Mouse (Mus musculus): ENCODE results near the gene Tbc1d17. TPM values are rescaled to one million over a fixed set of nuclear protein-coding genes. Genes with fewer than 3 reads are reported as not detected.

The Tbc1d17 gene
- 60.9 and 69.0 TPM in 2 replicates for polyA plus RNA-seq (2014; fragmentation: Nextera tagmentation; extraction: Ambion mirVana)

GRCm38 (mm10) chr7:44848561-44849415 lies at the start of gene Tbc1d17, which contains the start of gene Akt1s1:
Tbc1d17 (minus strand) TSS chr7:44849079.
Akt1s1 (plus strand) TSS chr7:44848991.
- ATAC-seq (ENCODE audit: insufficient number of reproducible peaks, low FRiP score, low TSS enrichment, low read depth) (peak; percentile 80), DNase-seq (ENCODE audit: low spot score) (peak; percentile 96)
- Histone ChIP-seq H3K4me1 (ENCODE audit: control insufficient read depth, insufficient read depth, low read length) (peaks cover 15% of the 10 kb centered on the region), H3K27ac (replicated peaks; ENCODE audit: low read depth, low read length) (peak within 1 kb of the TSS; percentile 91), H3K4me3 (ENCODE audit: low read depth, low read length) (peak within 1 kb of the TSS; percentile 80), H3K36me3 (ENCODE audit: control insufficient read depth, insufficient read depth, low read length) (peaks cover 24% of the 10 kb centered on the region), H3K4me2 (ENCODE audit: low read depth, severe bottlenecking) (peak within 1 kb of the TSS; percentile 83), H3K9ac (ENCODE audit: low read length) (peak within 1 kb of the TSS; percentile 77), H3K9me3 (ENCODE audit: control insufficient read depth, low read length) (no peaks in the 10 kb centered on the region), H3K27me3 (ENCODE audit: control insufficient read depth, insufficient read depth, low read length) (no peaks in the 10 kb centered on the region)
- WGBS = under 1% methylated on average over 54 of the region's 54 CpGs

GRCm38 (mm10) chr7:44898607-44899006 lies 49.7 kb upstream of the Tbc1d17 start:
- no peak for DNase-seq (ENCODE audit: low spot score)
- Histone ChIP-seq H3K9ac (ENCODE audit: low read length) (no peak overlapping the region), H3K4me1 (ENCODE audit: control insufficient read depth, insufficient read depth, low read length) (peaks cover 14% of the 10 kb centered on the region)

GRCm38 (mm10) chr7:44896499-44896898 lies 47.6 kb upstream of the Tbc1d17 start:
- 46% methylated on average over 10 of the region's 10 CpGs for WGBS
- Histone ChIP-seq H3K9ac (ENCODE audit: low read length) (peak overlapping the region; percentile 74), H3K27me3 (ENCODE audit: control insufficient read depth, insufficient read depth, low read length) (no peaks in the 10 kb centered on the region), H3K4me3 (ENCODE audit: low read depth, low read length) (peak overlapping the region; percentile 62), H3K4me1 (ENCODE audit: control insufficient read depth, insufficient read depth, low read length) (peaks cover 17% of the 10 kb centered on the region), H3K27ac (replicated peaks; ENCODE audit: low read depth, low read length) (peak overlapping the region; percentile 53; the same call in 1 of the 2 replicates), H3K36me3 (ENCODE audit: control insufficient read depth, insufficient read depth, low read length) (peaks cover 2% of the 10 kb centered on the region; the same call in 1 of the 2 replicates), H3K4me2 (ENCODE audit: low read depth, severe bottlenecking) (peak overlapping the region; percentile 73), H3K9me3 (ENCODE audit: control insufficient read depth, low read length) (no peaks in the 10 kb centered on the region)
- no peak for DNase-seq (ENCODE audit: low spot score)
- ATAC-seq (ENCODE audit: insufficient number of reproducible peaks, low FRiP score, low TSS enrichment, low read depth) = no peak

More at GRCm38 (mm10) chr7:44898607-44899006, 49.7 kb upstream of the Tbc1d17 start:
- 43% methylated on average over 19 of the region's 19 CpGs for WGBS
- no peak for ATAC-seq (ENCODE audit: insufficient number of reproducible peaks, low FRiP score, low TSS enrichment, low read depth)
- Histone ChIP-seq H3K27me3 (ENCODE audit: control insufficient read depth, insufficient read depth, low read length) (no peaks in the 10 kb centered on the region), H3K27ac (replicated peaks; ENCODE audit: low read depth, low read length) (no peak overlapping the region), H3K36me3 (ENCODE audit: control insufficient read depth, insufficient read depth, low read length) (peaks cover 4% of the 10 kb centered on the region; the same call in 1 of the 2 replicates), H3K4me3 (ENCODE audit: low read depth, low read length) (no peak overlapping the region), H3K9me3 (ENCODE audit: control insufficient read depth, low read length) (no peaks in the 10 kb centered on the region), H3K4me2 (ENCODE audit: low read depth, severe bottlenecking) (peak overlapping the region; percentile 22; the same call in 1 of the 2 replicates)

GRCm38 (mm10) chr7:44895593-44896434 lies 46.9 kb upstream of the Tbc1d17 start, which contains the start of gene Fuz:
Fuz (plus strand) TSS chr7:44896079.
- Histone ChIP-seq H3K4me2 (ENCODE audit: low read depth, severe bottlenecking) (peak within 1 kb of the TSS; percentile 73), H3K4me1 (ENCODE audit: control insufficient read depth, insufficient read depth, low read length) (peaks cover 15% of the 10 kb centered on the region), H3K9me3 (ENCODE audit: control insufficient read depth, low read length) (no peaks in the 10 kb centered on the region), H3K36me3 (ENCODE audit: control insufficient read depth, insufficient read depth, low read length) (peaks cover 2% of the 10 kb centered on the region; the same call in 1 of the 2 replicates), H3K27ac (replicated peaks; ENCODE audit: low read depth, low read length) (peak within 1 kb of the TSS; percentile 53; the same call in 1 of the 2 replicates), H3K27me3 (ENCODE audit: control insufficient read depth, insufficient read depth, low read length) (no peaks in the 10 kb centered on the region), H3K9ac (ENCODE audit: low read length) (peak within 1 kb of the TSS; percentile 74), H3K4me3 (ENCODE audit: low read depth, low read length) (peak within 1 kb of the TSS; percentile 62)
- peak; percentile 92 for DNase-seq (ENCODE audit: low spot score)
- peak; percentile 65 for ATAC-seq (ENCODE audit: insufficient number of reproducible peaks, low FRiP score, low TSS enrichment, low read depth)
- WGBS = 2% methylated on average over 34 of the region's 34 CpGs

GRCm38 (mm10) chr7:44895206-44895592 lies 46.3 kb upstream of the Tbc1d17 start:
- H3K27ac ChIP-seq (replicated peaks; ENCODE audit: low read depth, low read length) = no peak overlapping the region
- H3K9me3 ChIP-seq (ENCODE audit: control insufficient read depth, low read length) = no peaks in the 10 kb centered on the region
- H3K9ac ChIP-seq (ENCODE audit: low read length) = no peak overlapping the region
- ATAC-seq (ENCODE audit: insufficient number of reproducible peaks, low FRiP score, low TSS enrichment, low read depth) = no peak
- H3K27me3 ChIP-seq (ENCODE audit: control insufficient read depth, insufficient read depth, low read length) = no peaks in the 10 kb centered on the region
- no peak for DNase-seq (ENCODE audit: low spot score)
- WGBS = 76% methylated on average over 7 of the region's 7 CpGs
- peak overlapping the region; percentile 62; the same call in 1 of the 2 replicates for H3K4me3 ChIP-seq (ENCODE audit: low read depth, low read length)
- H3K36me3 ChIP-seq (ENCODE audit: control insufficient read depth, insufficient read depth, low read length) = peaks cover 1% of the 10 kb centered on the region; the same call in 1 of the 2 replicates
- H3K4me1 ChIP-seq (ENCODE audit: control insufficient read depth, insufficient read depth, low read length) = peaks cover 15% of the 10 kb centered on the region
- H3K4me2 ChIP-seq (ENCODE audit: low read depth, severe bottlenecking) = peak overlapping the region; percentile 73

GRCm38 (mm10) chr7:44894175-44894574 lies 45.3 kb upstream of the Tbc1d17 start:
- no peaks in the 10 kb centered on the region for H3K9me3 ChIP-seq (ENCODE audit: control insufficient read depth, low read length)
- ATAC-seq (ENCODE audit: insufficient number of reproducible peaks, low FRiP score, low TSS enrichment, low read depth) (no peak), DNase-seq (ENCODE audit: low spot score) (no peak)
- H3K4me1 ChIP-seq (ENCODE audit: control insufficient read depth, insufficient read depth, low read length) = peaks cover 15% of the 10 kb centered on the region
- 91% methylated on average over 3 of the region's 3 CpGs for WGBS
- no peak overlapping the region for H3K27ac ChIP-seq (replicated peaks; ENCODE audit: low read depth, low read length)
- no peak overlapping the region for H3K4me2 ChIP-seq (ENCODE audit: low read depth, severe bottlenecking)
- no peak overlapping the region for H3K9ac ChIP-seq (ENCODE audit: low read length)
- H3K27me3 ChIP-seq (ENCODE audit: control insufficient read depth, insufficient read depth, low read length) = no peaks in the 10 kb centered on the region
- no peaks in the 10 kb centered on the region; the same call in 1 of the 2 replicates for H3K36me3 ChIP-seq (ENCODE audit: control insufficient read depth, insufficient read depth, low read length)
- H3K4me3 ChIP-seq (ENCODE audit: low read depth, low read length) = no peak overlapping the region

- ATAC-seq (ENCODE audit: insufficient number of reproducible peaks, low FRiP score, low TSS enrichment, low read depth) (no peak), DNase-seq (ENCODE audit: low spot score) (no peak)
- Histone ChIP-seq H3K36me3 (ENCODE audit: control insufficient read depth, insufficient read depth, low read length) (peaks cover 3% of the 10 kb centered on the region; the same call in 1 of the 2 replicates), H3K27me3 (ENCODE audit: control insufficient read depth, insufficient read depth, low read length) (no peaks in the 10 kb centered on the region), H3K9me3 (ENCODE audit: control insufficient read depth, low read length) (no peaks in the 10 kb centered on the region), H3K4me1 (ENCODE audit: control insufficient read depth, insufficient read depth, low read length) (peaks cover 15% of the 10 kb centered on the region), H3K4me2 (ENCODE audit: low read depth, severe bottlenecking) (no peak overlapping the region), H3K9ac (ENCODE audit: low read length) (no peak overlapping the region), H3K4me3 (ENCODE audit: low read depth, low read length) (no peak overlapping the region), H3K27ac (replicated peaks; ENCODE audit: low read depth, low read length) (peak overlapping the region; percentile 24; the same call in 1 of the 2 replicates)
- 35% methylated on average over 8 of the region's 8 CpGs for WGBS
Measured at GRCm38 (mm10) chr7:44893197-44893596, 44.3 kb upstream of the Tbc1d17 start.
